Mouse (Mus musculus): Measurements from ENCODE around the gene Cst6.

DNA sequence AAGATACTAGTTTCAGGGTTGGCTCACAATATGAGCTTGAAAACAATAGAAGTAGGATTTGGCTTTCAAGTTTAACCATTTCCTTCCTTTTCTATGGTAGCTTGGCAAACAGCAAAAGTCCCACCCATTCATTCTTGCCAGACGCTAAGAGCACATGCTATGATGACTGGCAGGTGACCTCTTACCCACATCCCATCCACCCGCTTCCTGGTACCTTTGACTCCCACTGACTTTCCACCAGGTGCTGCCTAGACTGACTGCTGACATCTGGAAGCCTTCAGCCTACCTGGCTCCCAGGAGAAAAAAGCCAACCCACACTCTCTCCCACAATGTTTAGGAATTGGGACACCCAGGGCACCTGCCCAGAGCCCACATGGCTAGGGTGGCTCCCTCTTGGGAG lies 14.8 kb upstream of the Cst6 start:
- no peak for TF ChIP-seq CTCF (IDR thresholded peaks at IDR 0.05; ENCODE audit: low read depth, low read length)
- TF ChIP-seq TAL1 (conservative IDR thresholded peaks at IDR 0.05; ENCODE audit: low read depth, low read length) = no peak
- TF ChIP-seq GATA1 (IDR thresholded peaks at IDR 0.05; ENCODE audit: borderline replicate concordance, low read length) = no peak

All from G1E (cell line).